Mouse (Mus musculus) liver, embryonic 11.5 days (tissue): ENCODE data around the gene Gm26965. TPM values are rescaled to one million over a fixed set of nuclear protein-coding genes. Genes with fewer than 3 reads are reported as not detected.

Source experiments
- ATAC-seq: fragments of 200-750 bp; cut with Nextera tagmentation; replicated peaks from 2 replicates; pipeline ENCODE4 v1.8.0; 2017; ENCODE audit warnings: moderate number of reproducible peaks, mild to moderate bottlenecking, moderate TSS enrichment, moderate library complexity; ENCODE audit not compliant: low FRiP score
- DNase-seq: peaks from one replicate; pipeline ENCODE4 v3.0.0-alpha.2; 2017; ENCODE audit warnings: low spot score
- H3K27ac ChIP-seq: fragments of 300-500 bp; sonication (generic); 2 replicates; pipeline ENCODE4 v1.5.1; 2014; ENCODE audit warnings: mild to moderate bottlenecking, low read depth, low read length, control low read depth
- H3K27me3 ChIP-seq: fragments of 300-500 bp; sonication (generic); replicated peaks from 2 replicates; pipeline ENCODE4 v1.6.1; 2014; ENCODE audit warnings: low read length, mixed read lengths; ENCODE audit not compliant: control insufficient read depth, insufficient read depth
- H3K36me3 ChIP-seq: fragments of 300-500 bp; sonication (generic); 2 replicates; pipeline ENCODE4 v1.6.1; 2014; ENCODE audit warnings: mild to moderate bottlenecking, low read length, moderate library complexity, mixed read lengths; ENCODE audit not compliant: control insufficient read depth, insufficient read depth
- H3K4me1 ChIP-seq: fragments of 300-500 bp; sonication (generic); replicated peaks from 2 replicates; pipeline ENCODE4 v1.6.1; 2014; ENCODE audit warnings: low read length, mixed read lengths; ENCODE audit not compliant: control insufficient read depth, insufficient read depth
- H3K4me2 ChIP-seq: fragments of 300-500 bp; sonication (generic); 2 replicates; pipeline ENCODE4 v1.6.1; 2014; ENCODE audit warnings: mild to moderate bottlenecking, control low read depth, moderate library complexity
- H3K4me3 ChIP-seq: fragments of 300-500 bp; sonication (generic); 2 replicates; pipeline ENCODE4 v1.5.1; 2014; ENCODE audit warnings: low read depth, low read length, control low read depth
- H3K9ac ChIP-seq: fragments of 300-500 bp; sonication (generic); 2 replicates; pipeline ENCODE4 v1.6.1; 2014; ENCODE audit warnings: low read depth, low read length, control low read depth
- H3K9me3 ChIP-seq: fragments of 300-500 bp; sonication (generic); 2 replicates; pipeline ENCODE4 v1.6.1; 2016; ENCODE audit warnings: low read length, inconsistent platforms, mixed read lengths; ENCODE audit not compliant: control insufficient read depth
- WGBS: fragments of 180-500 bp; shearing (Covaris S2); extraction: QIAGEN DNeasy Blood & Tissue Kit; methylation state at CpG from one replicate; pipeline ENCODE4 v1.1.7; 2014; 5-methylcytosine and 5-hydroxymethylcytosine counted together
- polyA plus RNA-seq: library from polyadenylated mRNA; unstranded; fragments of >200 nt; fragmentation: Nextera tagmentation; extraction: Ambion mirVana; gene quantifications from 2 replicates; pipeline ENCODE4 v1.2.1, GENCODE M21; 2014

The Gm26965 gene
- polyA plus RNA-seq: not detected in 2 replicates

- H3K9me3 ChIP-seq: no peaks in the 10 kb centered on the region
- peak within 1 kb of the TSS; percentile 30; the same call in 1 of the 2 replicates for H3K27ac ChIP-seq
- DNase-seq (peak; percentile 90), ATAC-seq (peak; percentile 99)
- peak within 1 kb of the TSS; percentile 81 for H3K9ac ChIP-seq
- under 1% methylated on average over 27 of the region's 27 CpGs for WGBS
- H3K36me3 ChIP-seq: peaks cover 3% of the 10 kb centered on the region; the same call in 1 of the 2 replicates
- H3K27me3 ChIP-seq: no peaks in the 10 kb centered on the region
- peak within 1 kb of the TSS; percentile 88 for H3K4me3 ChIP-seq
- H3K4me2 ChIP-seq: peak within 1 kb of the TSS; percentile 82
- H3K4me1 ChIP-seq: peaks cover 7% of the 10 kb centered on the region; the same call in 1 of the 2 replicates
Measured at GRCm38 (mm10) chr13:67525753-67526410, at the start of gene Gm26965, which contains the start of gene Zfp87. TSS of gene Gm26965 (minus strand) at chr13:67526151. TSS of gene Zfp87 (minus strand) at chr13:67526177.

GRCm38 (mm10) chr13:67572591-67573189 lies 46.7 kb upstream of the Gm26965 start:
- Histone ChIP-seq H3K9me3 (no peaks in the 10 kb centered on the region), H3K9ac (no peak overlapping the region), H3K27ac (no peak overlapping the region), H3K4me2 (no peak overlapping the region), H3K4me3 (no peak overlapping the region), H3K36me3 (no peaks in the 10 kb centered on the region), H3K4me1 (no peaks in the 10 kb centered on the region), H3K27me3 (no peaks in the 10 kb centered on the region)
- DNase-seq (no peak), ATAC-seq (no peak)
- WGBS: 67% methylated on average over 5 of the region's 5 CpGs

- DNase-seq: no peak
- ATAC-seq: no peak
- Histone ChIP-seq H3K9me3 (no peaks in the 10 kb centered on the region), H3K9ac (peak within 1 kb of the TSS; percentile 84), H3K36me3 (no peaks in the 10 kb centered on the region), H3K27ac (peak within 1 kb of the TSS; percentile 84), H3K4me1 (peaks cover 7% of the 10 kb centered on the region), H3K4me3 (peak within 1 kb of the TSS; percentile 86), H3K27me3 (no peaks in the 10 kb centered on the region), H3K4me2 (peak within 1 kb of the TSS; percentile 84)
- 79% methylated on average over 4 of the region's 4 CpGs for WGBS
Measured at GRCm38 (mm10) chr13:67553730-67554129, 27.8 kb upstream of the Gm26965 start, which contains the start of gene Zfp748. TSS of gene Zfp748 (minus strand) at chr13:67553830.

GRCm38 (mm10) chr13:67552505-67553346 lies 26.8 kb upstream of the Gm26965 start:
- no peaks in the 10 kb centered on the region for H3K9me3 ChIP-seq
- no peaks in the 10 kb centered on the region for H3K36me3 ChIP-seq
- peak overlapping the region; percentile 84 for H3K9ac ChIP-seq
- peaks cover 7% of the 10 kb centered on the region for H3K4me1 ChIP-seq
- ATAC-seq (peak; percentile 97), DNase-seq (peak; percentile 87)
- peak overlapping the region; percentile 84 for H3K27ac ChIP-seq
- no peaks in the 10 kb centered on the region for H3K27me3 ChIP-seq
- H3K4me2 ChIP-seq: peak overlapping the region; percentile 84
- H3K4me3 ChIP-seq: peak overlapping the region; percentile 86
- WGBS: under 1% methylated on average over 44 of the region's 44 CpGs

GRCm38 (mm10) chr13:67545941-67546340 lies 20.0 kb upstream of the Gm26965 start:
- DNase-seq (no peak), ATAC-seq (no peak)
- peaks cover 20% of the 10 kb centered on the region for H3K36me3 ChIP-seq
- no peaks in the 10 kb centered on the region for H3K4me1 ChIP-seq
- no peaks in the 10 kb centered on the region for H3K9me3 ChIP-seq
- H3K27ac ChIP-seq: no peak overlapping the region
- no peak overlapping the region for H3K4me3 ChIP-seq
- 92% methylated on average over 1 of the region's 1 CpGs for WGBS
- no peaks in the 10 kb centered on the region for H3K27me3 ChIP-seq
- no peak overlapping the region for H3K9ac ChIP-seq
- H3K4me2 ChIP-seq: no peak overlapping the region

- no peaks in the 10 kb centered on the region for H3K36me3 ChIP-seq
- H3K4me2 ChIP-seq: no peak overlapping the region
- no peak overlapping the region for H3K9ac ChIP-seq
- peaks cover 7% of the 10 kb centered on the region; the same call in 1 of the 2 replicates for H3K4me1 ChIP-seq
- WGBS: 78% methylated on average over 3 of the region's 3 CpGs
- no peaks in the 10 kb centered on the region for H3K27me3 ChIP-seq
- no peak overlapping the region for H3K4me3 ChIP-seq
- DNase-seq: no peak
- no peak overlapping the region for H3K27ac ChIP-seq
- no peak for ATAC-seq
- H3K9me3 ChIP-seq: no peaks in the 10 kb centered on the region
Measured at GRCm38 (mm10) chr13:67527049-67527730, 1.2 kb upstream of the Gm26965 start.

- Histone ChIP-seq H3K4me3 (no peak overlapping the region), H3K4me1 (peaks cover 8% of the 10 kb centered on the region; the same call in 1 of the 2 replicates), H3K4me2 (no peak overlapping the region), H3K27me3 (no peaks in the 10 kb centered on the region), H3K9me3 (no peaks in the 10 kb centered on the region), H3K9ac (no peak overlapping the region), H3K27ac (no peak overlapping the region), H3K36me3 (no peaks in the 10 kb centered on the region; the same call in 1 of the 2 replicates)
- no peak for ATAC-seq
- 76% methylated on average over 1 of the region's 1 CpGs for WGBS
- DNase-seq: no peak
Measured at GRCm38 (mm10) chr13:67500908-67501307, 25.0 kb downstream of the Gm26965 start.
